Mouse (Mus musculus) E14TG2a.4 (cell line): Measurements from ENCODE around the gene Timm13.

Source experiments
- H3K27me3 ChIP-seq: 2 replicates; pipeline ENCODE4 v1.6.1; 2014; ENCODE audit warnings: low read length, control low read depth; ENCODE audit not compliant: insufficient read depth
- H3K36me3 ChIP-seq: 2 replicates; pipeline ENCODE4 v1.6.1; 2014; ENCODE audit warnings: low read length, control low read depth; ENCODE audit not compliant: insufficient read depth
- H3K4me1 ChIP-seq: replicated peaks from 2 replicates; pipeline ENCODE4 v1.6.1; 2014; ENCODE audit warnings: low read depth, low read length, control low read depth
- H3K4me3 ChIP-seq: replicated peaks from 2 replicates; pipeline ENCODE4 v1.5.1; 2014; ENCODE audit warnings: mild to moderate bottlenecking, low read length
- H3K9me3 ChIP-seq: 2 replicates; pipeline ENCODE4 v1.6.1; 2014; ENCODE audit warnings: low read length, control low read depth
- CTCF ChIP-seq: conservative IDR thresholded peaks from 2 replicates; pipeline ENCODE4 v1.5.1; 2014; ENCODE audit warnings: low read length
- NANOG ChIP-seq: IDR thresholded peaks from 2 replicates; pipeline ENCODE4 v1.6.1; 2014; ENCODE audit warnings: borderline replicate concordance, low read length, mixed read lengths
- POU5F1 ChIP-seq: IDR thresholded peaks from 2 replicates; pipeline ENCODE4 v1.6.1; 2014; ENCODE audit warnings: low read length, borderline replicate concordance

Timm13 gene

DNA sequence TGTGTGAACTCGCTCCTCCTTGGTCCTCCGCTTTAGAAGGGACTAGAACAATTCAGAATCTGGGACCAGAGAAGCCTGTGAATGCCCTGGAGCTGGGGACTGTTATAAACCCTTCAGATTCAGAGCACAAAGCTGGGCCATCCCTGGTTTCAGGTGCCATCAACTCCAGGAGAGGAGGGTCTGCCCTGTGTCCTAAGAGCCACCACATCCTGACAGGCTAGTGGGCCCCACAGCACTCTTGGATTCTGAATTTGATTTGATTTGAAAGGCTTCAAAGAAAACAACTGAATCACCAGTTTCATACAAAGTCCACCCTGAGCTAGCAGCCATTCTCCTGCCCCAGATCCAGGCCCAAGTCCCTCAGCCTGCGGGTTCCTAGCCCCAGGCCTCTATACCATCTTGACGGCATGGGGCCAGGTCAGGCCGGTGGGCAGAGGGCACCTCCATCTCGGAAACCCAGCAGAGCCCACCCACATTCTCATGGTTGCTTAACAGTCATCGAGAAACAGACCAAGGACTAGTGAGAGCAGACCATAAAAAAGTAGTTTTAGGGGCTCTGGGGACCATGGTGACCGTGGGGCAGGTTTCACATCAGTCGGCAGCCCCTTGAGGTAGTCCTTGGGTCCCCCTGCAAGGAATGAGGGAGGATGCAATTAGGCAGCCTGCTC, 1.6 kb upstream of the Timm13 start:
- Histone ChIP-seq H3K9me3 (no peaks in the 10 kb centered on the region), H3K27me3 (no peaks in the 10 kb centered on the region), H3K4me3 (no peak overlapping the region), H3K4me1 (peaks cover 75% of the 10 kb centered on the region), H3K36me3 (peaks cover 81% of the 10 kb centered on the region)
- no peak for TF ChIP-seq CTCF
- TF ChIP-seq NANOG, result no peak
- no peak for TF ChIP-seq POU5F1

DNA sequence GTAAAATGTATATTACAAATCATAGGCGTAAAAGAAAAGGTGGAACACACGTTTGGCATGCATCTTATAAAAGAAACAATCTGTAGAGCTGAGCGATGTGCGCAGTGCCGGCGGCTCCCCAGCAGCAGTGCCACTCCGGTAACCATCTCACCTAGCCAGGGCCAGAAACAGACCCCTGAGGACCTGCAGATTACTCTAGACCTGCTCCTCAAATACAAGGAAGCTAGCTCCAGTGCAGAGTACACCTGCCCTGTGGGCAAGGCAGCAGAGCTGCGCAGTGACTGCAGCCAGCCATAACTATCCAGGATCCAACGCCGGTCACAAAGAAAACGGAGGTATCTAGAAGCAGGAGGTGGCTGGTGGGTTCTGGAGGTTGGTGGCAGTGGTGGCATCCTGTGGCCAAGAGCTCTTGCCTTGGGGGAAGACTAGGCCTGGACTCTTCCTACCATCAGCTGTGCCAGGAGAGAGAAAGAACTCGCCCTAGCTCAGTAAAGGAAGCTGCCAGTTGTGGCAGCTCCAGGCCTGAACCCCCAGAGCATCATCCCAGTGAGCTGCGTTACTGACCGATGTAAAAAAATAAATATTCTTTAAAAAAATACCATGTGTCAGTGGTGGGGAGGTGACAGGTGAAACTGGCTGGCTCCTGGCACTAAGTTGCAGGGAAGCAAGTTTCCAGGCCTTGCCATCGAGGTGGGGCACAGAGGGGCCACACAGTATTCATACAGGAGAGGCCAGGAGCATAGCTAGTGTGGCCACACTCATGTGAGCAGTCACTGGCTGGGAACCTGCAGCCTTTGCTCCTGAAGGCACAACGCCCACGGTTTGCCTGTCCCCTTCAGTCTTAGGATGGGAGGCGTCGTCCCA, 872 bp upstream of the Timm13 start:
- TF ChIP-seq NANOG (no peak), CTCF (no peak), POU5F1 (no peak)
- peaks cover 77% of the 10 kb centered on the region for H3K36me3 ChIP-seq

DNA sequence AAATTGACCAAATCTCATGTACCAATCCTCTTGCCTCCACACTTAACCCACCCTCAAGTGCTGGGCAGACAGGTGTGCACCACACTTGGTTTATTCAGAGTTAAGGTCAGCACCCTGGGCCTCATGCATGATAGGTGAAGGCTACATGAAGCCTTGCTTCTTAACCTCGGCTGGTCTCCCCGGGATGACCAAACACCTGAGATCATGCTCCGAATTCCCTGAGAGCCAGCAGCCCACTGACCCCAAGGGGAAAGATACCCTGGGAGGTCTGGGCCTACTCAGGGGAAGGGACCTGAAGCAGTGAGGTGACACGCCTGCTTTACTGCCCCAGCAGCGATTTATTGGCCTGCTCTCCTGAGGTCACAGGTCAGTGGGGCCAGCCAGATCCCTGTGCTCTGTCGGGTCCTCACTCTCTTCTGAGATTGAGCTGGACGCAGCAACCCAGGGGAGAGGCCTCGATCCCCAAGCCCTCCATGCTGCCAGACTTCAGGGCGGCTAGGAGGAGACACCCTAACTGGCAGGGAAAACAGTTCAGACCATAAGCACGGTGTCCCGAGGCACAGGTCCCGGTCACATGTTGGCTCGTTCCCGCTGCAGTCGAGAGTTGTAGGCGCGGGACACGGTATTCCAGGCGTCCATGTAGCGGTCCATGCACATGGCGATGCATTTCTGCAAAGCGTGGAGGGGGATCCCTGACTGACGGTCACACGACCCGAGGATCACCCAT, 1.0 kb downstream of the Timm13 start:
- H3K9me3 ChIP-seq, result no peaks in the 10 kb centered on the region
- peaks cover 78% of the 10 kb centered on the region for H3K4me1 ChIP-seq
- H3K36me3 ChIP-seq, result peaks cover 59% of the 10 kb centered on the region
- no peaks in the 10 kb centered on the region; the same call in 1 of the 2 replicates for H3K27me3 ChIP-seq
- peak overlapping the region; percentile 98 for H3K4me3 ChIP-seq
- no peak for TF ChIP-seq POU5F1
- TF ChIP-seq CTCF, result no peak
- no peak for TF ChIP-seq NANOG

More for the DNA sequence above, 872 bp upstream of the Timm13 start:
- no peaks in the 10 kb centered on the region for H3K27me3 ChIP-seq
- no peak overlapping the region for H3K4me3 ChIP-seq
- peaks cover 78% of the 10 kb centered on the region for H3K4me1 ChIP-seq
- H3K9me3 ChIP-seq, result no peaks in the 10 kb centered on the region

DNA sequence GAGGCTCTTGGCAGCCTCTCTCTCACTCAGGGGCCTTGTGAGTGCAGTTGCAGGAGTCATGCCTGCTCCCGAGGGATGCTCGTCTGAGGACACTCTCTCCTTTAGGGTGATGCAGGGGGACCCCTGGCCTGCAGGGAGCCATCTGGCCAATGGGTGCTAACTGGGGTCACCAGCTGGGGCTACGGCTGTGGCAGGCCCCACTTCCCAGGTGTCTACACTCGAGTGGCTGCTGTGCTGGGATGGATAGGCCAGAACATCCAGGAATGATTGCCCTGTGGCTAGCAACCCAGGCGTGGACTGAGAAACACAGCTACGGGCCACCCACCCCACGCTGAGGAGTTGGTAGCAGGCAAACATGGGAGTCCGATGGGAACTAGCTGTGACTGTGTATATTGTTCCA, 1.7 kb downstream of the Timm13 start:
- Histone ChIP-seq H3K9me3 (no peaks in the 10 kb centered on the region), H3K4me3 (peak overlapping the region; percentile 98), H3K36me3 (peaks cover 52% of the 10 kb centered on the region), H3K4me1 (peaks cover 71% of the 10 kb centered on the region), H3K27me3 (no peaks in the 10 kb centered on the region; the same call in 1 of the 2 replicates)
- TF ChIP-seq POU5F1 (no peak), NANOG (no peak), CTCF (no peak)

DNA sequence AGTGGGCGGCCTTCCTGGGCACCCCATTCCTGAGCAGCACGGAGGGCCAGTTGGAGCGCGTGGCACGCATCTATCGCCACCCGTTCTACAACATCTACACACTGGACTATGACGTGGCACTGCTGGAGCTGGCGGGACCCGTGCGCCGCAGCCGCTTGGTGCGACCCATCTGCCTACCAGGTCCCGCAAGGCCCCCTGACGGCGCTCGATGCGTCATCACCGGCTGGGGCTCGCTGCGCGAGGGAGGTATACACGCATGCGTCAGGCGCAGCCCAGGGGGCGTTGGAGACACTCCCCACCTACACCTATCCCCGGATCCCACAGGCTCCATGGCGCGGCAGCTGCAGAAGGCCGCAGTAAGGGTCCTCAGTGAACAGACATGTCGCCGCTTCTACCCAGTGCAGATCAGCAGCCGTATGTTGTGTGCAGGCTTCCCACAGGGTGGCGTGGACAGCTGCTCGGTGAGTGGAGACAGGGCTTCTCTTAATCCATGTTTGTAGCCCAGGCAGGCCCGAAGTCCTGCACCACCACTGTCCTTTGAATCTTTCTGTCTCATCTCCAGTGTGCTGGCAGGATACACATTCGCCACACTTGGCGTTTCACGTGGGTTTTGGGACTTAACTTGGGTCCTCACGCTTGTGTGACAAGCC, 2.8 kb downstream of the Timm13 start:
- H3K4me1 ChIP-seq, result peaks cover 62% of the 10 kb centered on the region
- peaks cover 41% of the 10 kb centered on the region for H3K36me3 ChIP-seq
- peak overlapping the region; percentile 98 for H3K4me3 ChIP-seq
- TF ChIP-seq CTCF (no peak), POU5F1 (no peak), NANOG (no peak)
- no peaks in the 10 kb centered on the region for H3K9me3 ChIP-seq
- no peaks in the 10 kb centered on the region; the same call in 1 of the 2 replicates for H3K27me3 ChIP-seq

DNA sequence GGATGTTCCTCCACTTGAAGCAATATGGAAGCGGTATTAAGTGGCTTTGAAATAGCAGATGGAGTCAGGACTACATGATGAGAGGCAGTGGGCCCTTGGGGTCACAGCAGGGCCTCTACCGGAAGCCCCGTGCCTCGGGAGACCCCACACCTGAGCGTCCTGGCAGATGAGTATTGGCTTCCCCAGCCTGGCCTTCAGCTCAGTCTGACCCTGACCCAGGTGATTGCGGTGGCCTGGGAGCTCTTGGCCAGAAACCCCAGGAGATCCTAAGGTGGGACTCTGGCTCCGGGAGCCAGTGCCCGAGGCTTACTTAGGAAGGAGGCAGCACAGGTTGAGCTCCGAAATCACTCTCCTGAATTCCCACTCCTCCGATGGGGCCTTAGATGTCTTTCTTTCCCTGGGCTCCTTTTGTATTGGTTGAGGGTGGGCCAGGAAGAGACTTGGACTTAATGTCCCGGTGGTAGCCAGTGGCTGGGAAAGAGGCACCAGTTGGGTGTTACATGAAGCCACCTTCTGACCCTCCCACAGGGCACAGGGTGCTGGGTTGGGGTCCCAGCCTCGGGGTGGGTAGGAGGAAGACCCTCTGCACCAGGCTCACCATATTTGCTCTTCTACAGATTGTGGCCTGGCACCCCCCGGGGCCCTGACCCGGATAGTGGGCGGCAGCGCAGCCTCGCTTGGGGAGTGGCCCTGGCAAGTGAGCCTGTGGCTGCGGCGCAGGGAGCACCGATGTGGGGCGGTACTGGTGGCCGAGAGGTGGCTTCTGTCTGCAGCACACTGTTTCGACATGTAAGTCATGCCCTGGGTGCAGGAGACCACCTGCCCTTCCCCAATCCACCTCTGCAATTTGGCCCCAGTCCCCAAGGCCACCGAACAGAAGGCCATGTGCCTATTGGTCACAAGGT, 3.9 kb downstream of the Timm13 start:
- Histone ChIP-seq H3K4me3 (peak overlapping the region; percentile 98), H3K4me1 (peaks cover 57% of the 10 kb centered on the region), H3K9me3 (peaks cover 9% of the 10 kb centered on the region), H3K36me3 (peaks cover 29% of the 10 kb centered on the region), H3K27me3 (no peaks in the 10 kb centered on the region; the same call in 1 of the 2 replicates)
- TF ChIP-seq POU5F1, result no peak
- no peak for TF ChIP-seq CTCF
- TF ChIP-seq NANOG, result no peak

DNA sequence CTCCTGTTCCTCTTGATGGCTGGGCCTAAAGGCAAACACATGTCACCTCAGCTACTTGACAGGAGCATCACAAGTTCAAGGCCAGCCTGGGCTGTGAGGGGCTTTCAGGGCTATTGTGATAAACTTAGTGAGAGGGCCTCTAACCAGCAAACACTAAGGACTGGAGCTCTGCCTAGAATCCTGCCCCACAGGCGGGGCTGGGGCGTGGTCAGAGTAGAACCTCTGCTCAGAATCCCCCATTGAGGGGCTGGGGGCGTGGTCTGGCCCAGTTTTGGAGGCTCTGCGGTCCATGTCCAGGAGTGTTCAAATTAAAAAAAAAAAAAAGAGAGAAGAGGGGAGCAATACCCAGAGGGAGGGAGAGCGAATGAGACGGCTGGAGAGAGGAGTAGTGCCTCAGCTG, 5.1 kb downstream of the Timm13 start:
- Histone ChIP-seq H3K4me3 (no peak overlapping the region), H3K4me1 (peaks cover 54% of the 10 kb centered on the region), H3K27me3 (peaks cover 4% of the 10 kb centered on the region), H3K9me3 (peaks cover 9% of the 10 kb centered on the region), H3K36me3 (peaks cover 22% of the 10 kb centered on the region)
- TF ChIP-seq NANOG (no peak), POU5F1 (no peak), CTCF (no peak)

DNA sequence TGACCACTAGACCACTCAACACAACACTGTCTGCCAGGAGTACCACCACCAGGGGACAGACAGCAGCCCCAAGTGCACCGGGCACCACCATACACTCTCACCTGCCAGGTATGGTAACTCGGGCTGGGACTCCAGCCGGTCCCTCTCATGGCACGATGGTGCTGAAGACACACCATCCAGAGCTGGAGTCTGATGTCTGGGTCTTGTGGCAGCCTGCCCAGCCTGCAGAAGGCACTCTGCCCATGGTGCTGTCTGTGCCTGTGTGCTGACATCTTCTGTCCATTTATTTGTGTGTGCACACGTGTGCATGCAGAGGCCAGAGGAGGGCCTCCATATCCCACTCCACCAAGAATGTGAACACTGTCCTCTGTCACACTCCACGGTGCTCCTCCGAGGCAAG, 5.7 kb downstream of the Timm13 start:
- TF ChIP-seq POU5F1, result no peak
- Histone ChIP-seq H3K9me3 (peaks cover 9% of the 10 kb centered on the region), H3K36me3 (peaks cover 22% of the 10 kb centered on the region), H3K27me3 (peaks cover 10% of the 10 kb centered on the region), H3K4me3 (no peak overlapping the region), H3K4me1 (peaks cover 59% of the 10 kb centered on the region)
